Mouse (Mus musculus) lung, postnatal 0 days (tissue): ENCODE measurements around the gene Creg1.

Experiments used
- CTCF ChIP-seq: IDR thresholded peaks from 2 replicates; pipeline ENCODE4 v1.5.1; 2016; ENCODE audit warnings: antibody characterized with exemption, mild to moderate bottlenecking
- EP300 ChIP-seq: IDR thresholded peaks from 2 replicates; pipeline ENCODE4 v1.6.1; 2016; ENCODE audit warnings: antibody characterized with exemption, mild to moderate bottlenecking, control low read depth

DNA sequence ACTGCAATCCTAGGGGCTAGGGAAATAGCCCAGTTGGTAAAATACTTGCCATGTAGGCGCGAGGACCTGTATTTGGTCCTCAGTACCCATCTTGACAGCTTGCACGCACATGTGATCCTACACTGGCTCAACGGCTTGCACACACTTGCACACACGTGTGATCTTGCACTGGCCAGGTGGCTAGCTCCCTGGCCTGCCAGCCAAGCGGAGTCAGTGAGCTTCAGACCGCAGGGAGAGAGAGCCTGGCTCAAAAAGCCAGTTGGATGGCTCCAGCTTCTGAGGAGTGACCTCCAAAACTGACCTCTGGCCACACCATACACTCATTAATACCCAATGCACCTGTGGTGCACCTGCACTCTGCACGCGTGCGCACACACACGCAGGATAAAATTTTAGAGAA, 1.5 kb downstream of the Creg1 start:
- TF ChIP-seq CTCF = no peak
- TF ChIP-seq EP300 = no peak
